Mouse (Mus musculus) lung, postnatal 0 days (tissue): ENCODE results near the gene Zfp503.

Experiments
- CTCF ChIP-seq: IDR thresholded peaks from 2 replicates; pipeline ENCODE4 v1.5.1; 2016; ENCODE audit warnings: antibody characterized with exemption, mild to moderate bottlenecking
- EP300 ChIP-seq: IDR thresholded peaks from 2 replicates; pipeline ENCODE4 v1.6.1; 2016; ENCODE audit warnings: antibody characterized with exemption, mild to moderate bottlenecking, control low read depth

GRCm38 (mm10) chr14:22003231-22003630 is 13.8 kb upstream of the Zfp503 start:
- no peak for TF ChIP-seq EP300
- no peak for TF ChIP-seq CTCF
